Mouse (Mus musculus) CD4-positive, CD25-positive, alpha-beta regulatory T cell, adult 9 weeks (primary cell): Measurements from ENCODE around the gene Zfp142. TPM values are rescaled to one million over a fixed set of nuclear protein-coding genes. Genes with fewer than 3 reads are reported as not detected.

ENCODE experiments used
- polyA plus RNA-seq: library from polyadenylated mRNA; unstranded; fragments of 100-300 nt; shearing (Covaris generic); gene quantifications from one replicate; pipeline ENCODE4 v1.2.1, GENCODE M21; 2017

Zfp142 gene
- 19.9 TPM for polyA plus RNA-seq

GRCm38 (mm10) chr1:74587773-74588445 lies at the start of gene Zfp142, which contains the start of gene Bcs1l:
TSS of gene Zfp142 (minus strand) at chr1:74588246.
TSS of gene Bcs1l (plus strand) at chr1:74588289.

DNA sequence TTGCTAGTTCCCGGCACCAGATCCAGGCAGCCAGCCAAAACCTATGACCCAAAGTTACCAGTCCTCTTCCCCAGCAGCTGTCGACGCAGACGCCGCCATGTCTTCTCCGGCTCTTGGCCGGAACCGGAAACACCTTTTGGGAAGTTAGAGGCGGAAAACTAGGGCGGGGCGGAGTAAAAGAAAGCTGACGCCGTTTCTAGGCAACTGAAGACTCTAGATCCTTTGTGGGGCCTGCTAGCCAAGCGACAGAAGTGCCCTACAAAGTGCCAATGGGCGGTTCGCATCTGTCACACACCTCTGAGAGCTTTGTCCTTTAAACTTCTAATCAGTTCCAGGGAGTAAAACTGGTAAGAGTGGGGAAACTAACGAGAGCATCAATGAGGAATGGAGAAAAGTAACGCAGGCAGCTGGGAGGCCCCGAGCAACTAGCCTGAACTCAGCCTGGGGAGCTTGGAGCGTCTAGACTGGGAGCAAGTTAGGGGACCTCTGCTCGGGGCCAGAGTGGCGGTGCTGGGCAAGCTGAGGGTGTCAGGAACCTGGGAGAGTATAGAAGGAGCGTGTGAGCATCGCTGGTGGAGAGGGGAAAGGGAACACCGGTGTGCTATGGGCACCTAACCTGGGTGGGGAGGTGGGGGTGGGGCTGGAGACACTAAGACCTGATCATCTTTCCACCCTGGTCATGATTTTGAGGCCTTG lies 13.4 kb upstream of the Zfp142 start, which contains the start of the genes Rnf25 and Stk36:
Gene Rnf25, minus strand, starts transcription at position 131 of the 696 bp plus-strand sequence.
Gene Stk36, plus strand, starts transcription at position 179 of the 696 bp plus-strand sequence.

DNA sequence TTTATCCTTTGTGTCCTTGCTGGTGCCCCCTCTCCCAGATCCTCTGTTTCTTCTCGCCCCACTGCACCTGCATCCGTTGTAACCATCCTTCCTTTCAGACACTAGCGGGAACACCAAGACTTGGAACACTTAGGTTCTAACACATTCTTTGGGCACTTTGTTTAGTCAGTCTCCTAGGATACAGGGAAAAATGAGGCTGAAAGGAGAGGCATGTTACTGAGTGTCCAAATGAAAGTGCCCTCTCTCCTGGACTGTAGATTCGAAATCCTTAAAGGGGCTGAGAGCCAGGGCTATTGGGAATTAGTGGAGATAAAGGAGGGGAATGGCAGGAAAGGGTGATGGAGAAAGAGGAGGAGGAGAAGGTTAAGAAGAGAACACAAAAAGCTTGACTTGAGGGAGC lies 43.9 kb downstream of the Zfp142 start, which contains the start of gene Usp37:
Gene Usp37, minus strand, starts transcription at position 101 of the 400 bp plus-strand sequence.

GRCm38 (mm10) chr1:74542451-74542961 lies 45.5 kb downstream of the Zfp142 start, which contains the start of gene Plcd4:
TSS of gene Plcd4 (plus strand) at chr1:74542888.

Other genes starting within 250 kb of the Zfp142 start
- 0.15 TPM for gene Catip, start 226.1 kb downstream of the Zfp142 start, polyA plus RNA-seq
- gene Slc11a1, start 213.1 kb downstream of the Zfp142 start, polyA plus RNA-seq: 2.0 TPM
- gene Ctdsp1, start 196.7 kb downstream of the Zfp142 start, polyA plus RNA-seq: 8.3 TPM
- 0.24 TPM for gene Vil1, start 178.9 kb downstream of the Zfp142 start, polyA plus RNA-seq
- 37.2 TPM for gene Cnot9, start 82.2 kb downstream of the Zfp142 start, polyA plus RNA-seq
- gene Plcd4, start 45.4 kb downstream of the Zfp142 start, polyA plus RNA-seq: 0.65 TPM
- 21.0 TPM for gene Usp37, start 44.0 kb downstream of the Zfp142 start, polyA plus RNA-seq
- 16.0 TPM for gene Bcs1l, start within 50 bp of the Zfp142 start, polyA plus RNA-seq
- 35.3 TPM for gene Rnf25, start 13.2 kb upstream of the Zfp142 start, polyA plus RNA-seq
- not detected for gene Stk36, start 13.2 kb upstream of the Zfp142 start, polyA plus RNA-seq
- gene Ttll4, start 73.5 kb upstream of the Zfp142 start, polyA plus RNA-seq: 37.7 TPM
- gene Cyp27a1, start 125.3 kb upstream of the Zfp142 start, polyA plus RNA-seq: not detected
- gene Prkag3, start 161.0 kb upstream of the Zfp142 start, polyA plus RNA-seq: not detected
- not detected for gene Wnt6, start 183.6 kb upstream of the Zfp142 start, polyA plus RNA-seq
- gene Wnt10a, start 203.3 kb upstream of the Zfp142 start, polyA plus RNA-seq: 0.29 TPM